Comparison of ENCODE assay signal across 8 mouse cellular contexts in the genomic region with DNA sequence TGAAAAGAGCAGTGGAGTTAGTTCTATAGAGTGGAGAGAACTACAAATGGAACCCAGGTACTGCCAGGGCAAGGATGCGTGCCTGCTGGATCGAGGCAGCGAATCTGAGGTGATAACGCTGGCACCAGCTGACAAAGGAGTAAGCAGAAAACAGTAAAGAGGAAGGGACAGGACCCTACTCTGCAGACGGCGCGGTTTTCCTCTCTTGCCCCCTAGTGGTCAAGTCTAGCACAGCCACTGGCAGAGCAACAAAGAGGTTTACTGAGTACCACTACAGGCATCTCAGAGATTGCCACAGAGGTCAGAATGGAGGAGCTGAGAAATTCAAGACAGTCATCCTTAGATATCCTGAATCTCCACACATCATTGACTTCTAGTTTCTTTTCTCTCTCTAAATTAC. TPM values are rescaled to one million over a fixed set of nuclear protein-coding genes. Genes with fewer than 3 reads are reported as not detected.
A peak's percentile ranks its signal among the peaks of the same experiment; 100 is the strongest.
DNase-seq lines count a peak whose midpoint lies in the region; ATAC-seq lines count a peak whose summit lies in the region.

No protein-coding gene starts in this region.

- no peaks in the 10 kb centered on the region for H3K9me3 ChIP-seq in midbrain, embryonic 11.5 days (ENCODE audit: control insufficient read depth, low read length)

- ATAC-seq in midbrain, embryonic 11.5 days (ENCODE audit: low FRiP score) = peak; percentile 85

- no peak overlapping the region for H3K4me3 ChIP-seq in midbrain, embryonic 11.5 days (ENCODE audit: low read depth, low read length)

- no peaks in the 10 kb centered on the region for H3K36me3 ChIP-seq in midbrain, embryonic 11.5 days (ENCODE audit: control insufficient read depth, insufficient read depth, low read length)

- H3K9ac ChIP-seq in midbrain, embryonic 11.5 days (ENCODE audit: low read length) = no peak overlapping the region

- H3K27me3 ChIP-seq in midbrain, embryonic 11.5 days (ENCODE audit: control insufficient read depth, insufficient read depth, low read length) = no peaks in the 10 kb centered on the region

- H3K27ac ChIP-seq in midbrain, embryonic 11.5 days (ENCODE audit: low read depth, low read length) = no peak overlapping the region

- H3K4me2 ChIP-seq in midbrain, embryonic 11.5 days = peak overlapping the region; percentile 1; the same call in 1 of the 2 replicates

- WGBS in midbrain, embryonic 11.5 days = under 1% methylated on average over 7 of the region's 7 CpGs

- DNase-seq in ZHBTc4 (ENCODE audit: low read depth, low spot score) (peak; percentile 79), MN1 (ENCODE audit: low spot score) (no peak)
- DNase-seq in cerebellum, postnatal 10 days = peak; percentile 90
- DNase-seq in frontal cortex, postnatal 25 days (ENCODE audit: low spot score in 2 of 2) = peak; percentile 38 to 52
- DNase-seq in hindlimb bud, embryonic 11.5 days (ENCODE audit: extremely low spot score, low read depth, low spot score) = peak; percentile 41
- DNase-seq in left cerebral cortex, postnatal 10 days (ENCODE audit: extremely low spot score in 1 of 2, low spot score in 2 of 2) = peak; percentile 42 to 63
- DNase-seq in midbrain, embryonic 11.5 days (ENCODE audit: low spot score, missing footprints) = peak; percentile 96
- peak; percentile 7 for DNase-seq in spleen, adult 12 weeks (ENCODE audit: low spot score)

- intact Hi-C loops in left cerebral cortex, postnatal 10 days (cut with DNase I) = loop anchor here (5.0 kb wide), 1 partner anchor 107 kb away; no protein-coding TSS in a partner anchor

- no peaks in the 10 kb centered on the region for H3K4me1 ChIP-seq in midbrain, embryonic 11.5 days (ENCODE audit: control insufficient read depth, insufficient read depth, low read length)

RNA-seq across cellular contexts. Expression of gene Krtap1-5, which starts 6.7 kb away (rescaled TPM):
- total RNA-seq in left cerebral cortex, postnatal 10 days (2021) = not detected
- polyA plus RNA-seq in midbrain, embryonic 11.5 days (2014; fragmentation: Nextera tagmentation; extraction: Ambion mirVana) = not detected in 2 replicates

RNA-seq across cellular contexts. Expression of gene Krtap3-1, which starts 7.7 kb away (rescaled TPM):
- not detected for total RNA-seq in left cerebral cortex, postnatal 10 days (2021)
- polyA plus RNA-seq in midbrain, embryonic 11.5 days (2014; fragmentation: Nextera tagmentation; extraction: Ambion mirVana) = not detected in 2 replicates

RNA-seq across cellular contexts. Expression of gene Krtap1-4, which starts 9.3 kb away (rescaled TPM):
- not detected for total RNA-seq in left cerebral cortex, postnatal 10 days (2021)
- not detected in 2 replicates for polyA plus RNA-seq in midbrain, embryonic 11.5 days (2014; fragmentation: Nextera tagmentation; extraction: Ambion mirVana)

RNA-seq across cellular contexts. Expression of gene Gm11939, which starts 14.8 kb away (rescaled TPM):
- total RNA-seq in left cerebral cortex, postnatal 10 days (2021) = not detected
- polyA plus RNA-seq in midbrain, embryonic 11.5 days (2014; fragmentation: Nextera tagmentation; extraction: Ambion mirVana) = not detected in 2 replicates

RNA-seq across cellular contexts. Expression of gene Krtap1-3, which starts 17.0 kb away (rescaled TPM):
- not detected for total RNA-seq in left cerebral cortex, postnatal 10 days (2021)
- not detected in 2 replicates for polyA plus RNA-seq in midbrain, embryonic 11.5 days (2014; fragmentation: Nextera tagmentation; extraction: Ambion mirVana)
